Mouse (Mus musculus) lung, embryonic 14.5 days (tissue): ENCODE results near the gene Wars. TPM values are rescaled to one million over a fixed set of nuclear protein-coding genes. Genes with fewer than 3 reads are reported as not detected.

ENCODE experiments used
- ATAC-seq: fragments of 200-750 bp; cut with Nextera tagmentation; 2 replicates; pipeline ENCODE4 v1.8.0; 2017; ENCODE audit warnings: mild to moderate bottlenecking, moderate TSS enrichment, moderate library complexity; ENCODE audit not compliant: insufficient read depth
- DNase-seq: peaks from one replicate; pipeline ENCODE4 v3.0.0-alpha.2; 2015
- H3K27ac ChIP-seq: fragments of 300-500 bp; sonication (generic); 2 replicates; pipeline ENCODE4 v1.5.1; 2014; ENCODE audit warnings: low read depth, mild to moderate bottlenecking, moderate library complexity
- H3K27me3 ChIP-seq: fragments of 300-500 bp; sonication (generic); 2 replicates; pipeline ENCODE4 v1.6.1; 2014; ENCODE audit warnings: low read length, control low read depth; ENCODE audit not compliant: insufficient read depth
- H3K36me3 ChIP-seq: fragments of 300-500 bp; sonication (generic); 2 replicates; pipeline ENCODE4 v1.6.1; 2014; ENCODE audit warnings: control low read depth; ENCODE audit not compliant: insufficient read depth
- H3K4me1 ChIP-seq: fragments of 300-500 bp; sonication (generic); 2 replicates; pipeline ENCODE4 v1.6.1; 2014; ENCODE audit warnings: antibody characterized with exemption, control low read depth; ENCODE audit not compliant: insufficient read depth
- H3K4me2 ChIP-seq: fragments of 300-500 bp; sonication (generic); 2 replicates; pipeline ENCODE4 v1.6.1; 2014; ENCODE audit warnings: mild to moderate bottlenecking
- H3K4me3 ChIP-seq: fragments of 300-500 bp; sonication (generic); 2 replicates; pipeline ENCODE4 v1.5.1; 2014; ENCODE audit warnings: low read depth, low read length
- H3K9ac ChIP-seq: fragments of 300-500 bp; sonication (generic); 2 replicates; pipeline ENCODE4 v1.6.1; 2014
- H3K9me3 ChIP-seq: fragments of 300-500 bp; sonication (generic); 2 replicates; pipeline ENCODE4 v1.6.1; 2016; ENCODE audit warnings: low read depth, low read length, control low read depth
- CTCF ChIP-seq: IDR thresholded peaks from 2 replicates; pipeline ENCODE4 v1.5.1; 2016; ENCODE audit warnings: antibody characterized with exemption, low read depth
- WGBS: fragments of 180-500 bp; shearing (Covaris S2); extraction: QIAGEN DNeasy Blood & Tissue Kit; methylation state at CpG from one replicate; pipeline ENCODE4 v1.1.7; 2014; 5-methylcytosine and 5-hydroxymethylcytosine counted together
- polyA plus RNA-seq: library from polyadenylated mRNA; unstranded; fragments of >200 nt; fragmentation: Nextera tagmentation; extraction: Ambion mirVana; gene quantifications from 2 replicates; pipeline ENCODE4 v1.2.1, GENCODE M21; 2014

Gene Wars
- polyA plus RNA-seq, 1 experiment from 2014 or later: 101 TPM

- Histone ChIP-seq H3K9me3 (no peaks in the 10 kb centered on the region), H3K4me1 (peaks cover 6% of the 10 kb centered on the region), H3K36me3 (peaks cover 54% of the 10 kb centered on the region), H3K4me2 (no peak overlapping the region), H3K9ac (no peak overlapping the region), H3K27ac (no peak overlapping the region), H3K4me3 (no peak overlapping the region), H3K27me3 (no peaks in the 10 kb centered on the region)
- no peak for DNase-seq
- no peak for TF ChIP-seq CTCF
- ATAC-seq: no peak
- WGBS: 86% methylated on average over 7 of the region's 7 CpGs
Measured at GRCm38 (mm10) chr12:108842663-108843062, 51.3 kb downstream of the Wars start.

- no peak overlapping the region for H3K4me3 ChIP-seq
- ATAC-seq (peak; percentile 72), DNase-seq (peak; percentile 79)
- H3K36me3 ChIP-seq: peaks cover 59% of the 10 kb centered on the region
- H3K27me3 ChIP-seq: no peaks in the 10 kb centered on the region
- no peak overlapping the region for H3K9ac ChIP-seq
- H3K4me2 ChIP-seq: no peak overlapping the region
- peaks cover 16% of the 10 kb centered on the region for H3K4me1 ChIP-seq
- WGBS: 65% methylated on average over 6 of the region's 6 CpGs
- no peaks in the 10 kb centered on the region for H3K9me3 ChIP-seq
- peak overlapping the region; percentile 63; the same call in 1 of the 2 replicates for H3K27ac ChIP-seq
- TF ChIP-seq CTCF: no peak
Measured at GRCm38 (mm10) chr12:108841181-108841580, 52.8 kb downstream of the Wars start.

- peak; percentile 29 for DNase-seq
- no peaks in the 10 kb centered on the region for H3K27me3 ChIP-seq
- no peaks in the 10 kb centered on the region for H3K9me3 ChIP-seq
- TF ChIP-seq CTCF: no peak
- peak overlapping the region; percentile 98 for H3K4me2 ChIP-seq
- H3K9ac ChIP-seq: peak overlapping the region; percentile 88
- WGBS: 22% methylated on average over 7 of the region's 7 CpGs
- peaks cover 20% of the 10 kb centered on the region for H3K4me1 ChIP-seq
- ATAC-seq: no peak
- peak overlapping the region; percentile 92 for H3K27ac ChIP-seq
- H3K36me3 ChIP-seq: peaks cover 26% of the 10 kb centered on the region
- peak overlapping the region; percentile 70 for H3K4me3 ChIP-seq
Measured at GRCm38 (mm10) chr12:108836722-108837121, 57.3 kb downstream of the Wars start.

- under 1% methylated on average over 53 of the region's 53 CpGs for WGBS
- Histone ChIP-seq H3K9ac (peak within 1 kb of the TSS; percentile 88), H3K36me3 (peaks cover 18% of the 10 kb centered on the region), H3K4me2 (peak within 1 kb of the TSS; percentile 98), H3K4me1 (peaks cover 23% of the 10 kb centered on the region), H3K27me3 (no peaks in the 10 kb centered on the region), H3K27ac (peak within 1 kb of the TSS; percentile 92), H3K4me3 (peak within 1 kb of the TSS; percentile 70), H3K9me3 (no peaks in the 10 kb centered on the region)
- ATAC-seq (peak; percentile 99), DNase-seq (peak; percentile 98)
- peak; percentile 25; the same call in 1 of the 2 replicates for TF ChIP-seq CTCF
Measured at GRCm38 (mm10) chr12:108835840-108836409, 58.0 kb downstream of the Wars start, which contains the start of the genes Slc25a29 and Slc25a47. Gene Slc25a29, minus strand, starts transcription at chr12:108835883. Gene Slc25a47, plus strand, starts transcription at chr12:108836046.

GRCm38 (mm10) chr12:108835208-108835839, 58.6 kb downstream of the Wars start:
- H3K4me1 ChIP-seq: peaks cover 23% of the 10 kb centered on the region
- 2% methylated on average over 51 of the region's 51 CpGs for WGBS
- H3K27ac ChIP-seq: peak overlapping the region; percentile 30; the same call in 1 of the 2 replicates
- DNase-seq: peak; percentile 38
- peak overlapping the region; percentile 98 for H3K4me2 ChIP-seq
- no peaks in the 10 kb centered on the region for H3K27me3 ChIP-seq
- peak overlapping the region; percentile 68 for H3K9ac ChIP-seq
- peak overlapping the region; percentile 70 for H3K4me3 ChIP-seq
- no peak for TF ChIP-seq CTCF
- ATAC-seq: no peak; the same call in 1 of the 2 replicates
- H3K9me3 ChIP-seq: no peaks in the 10 kb centered on the region
- H3K36me3 ChIP-seq: peaks cover 18% of the 10 kb centered on the region

- WGBS: 37% methylated on average over 5 of the region's 5 CpGs
- ATAC-seq (no peak), DNase-seq (no peak)
- no peak for TF ChIP-seq CTCF
- Histone ChIP-seq H3K9me3 (no peaks in the 10 kb centered on the region), H3K27ac (no peak overlapping the region), H3K4me1 (peaks cover 23% of the 10 kb centered on the region), H3K4me3 (peak overlapping the region; percentile 70), H3K4me2 (peak overlapping the region; percentile 98), H3K9ac (peak overlapping the region; percentile 68; the same call in 1 of the 2 replicates), H3K27me3 (no peaks in the 10 kb centered on the region), H3K36me3 (peaks cover 14% of the 10 kb centered on the region)
Measured at GRCm38 (mm10) chr12:108834786-108835185, 59.2 kb downstream of the Wars start.

- H3K27me3 ChIP-seq: no peaks in the 10 kb centered on the region
- no peaks in the 10 kb centered on the region for H3K9me3 ChIP-seq
- peaks cover 10% of the 10 kb centered on the region; the same call in 1 of the 2 replicates for H3K36me3 ChIP-seq
- no peak overlapping the region for H3K4me3 ChIP-seq
- peak overlapping the region; percentile 98; the same call in 1 of the 2 replicates for H3K4me2 ChIP-seq
- DNase-seq: no peak
- WGBS: 84% methylated on average over 3 of the region's 3 CpGs
- no peak for ATAC-seq
- no peak overlapping the region for H3K27ac ChIP-seq
- TF ChIP-seq CTCF: no peak
- peaks cover 23% of the 10 kb centered on the region for H3K4me1 ChIP-seq
- H3K9ac ChIP-seq: no peak overlapping the region
Measured at GRCm38 (mm10) chr12:108834337-108834736, 59.6 kb downstream of the Wars start.
